Mouse (Mus musculus) MEL (cell line): ENCODE results near the gene Hes1. TPM values are rescaled to one million over a fixed set of nuclear protein-coding genes. Genes with fewer than 3 reads are reported as not detected.

Source experiments
- DNase-seq: peaks from one replicate; pipeline ENCODE4 v3.0.0; 2011; ENCODE audit warnings: low read depth, low spot score
- H3K27ac ChIP-seq: 2 replicates; pipeline ENCODE4 v1.5.1; 2012; ENCODE audit warnings: low read depth, mild to moderate bottlenecking, control low read depth, low read length, moderate library complexity; ENCODE audit not compliant: control insufficient read depth
- H3K27me3 ChIP-seq, 2 experiments: fragments of 150-350 bp in 1 of 2; sonication (generic) in 1 of 2; 2 replicates each; pipeline ENCODE4 v1.6.1; 2012; ENCODE audit warnings: low read length in 2 of 2, mild to moderate bottlenecking in 2 of 2, improper control_type of control experiment in 1 of 2, moderate library complexity in 1 of 2; ENCODE audit not compliant: insufficient read depth in 2 of 2, control insufficient read depth in 1 of 2
- H3K36me3 ChIP-seq, 2 experiments: 2 replicates each; pipeline ENCODE4 v1.6.1; 2012 to 2014; ENCODE audit warnings: low read length in 2 of 2, improper control_type of control experiment in 1 of 2, inconsistent platforms in 1 of 2, mild to moderate bottlenecking in 1 of 2; ENCODE audit not compliant: insufficient read depth in 2 of 2, control insufficient read depth in 1 of 2
- H3K4me1 ChIP-seq, 2 experiments: fragments of 150-350 bp in 1 of 2; sonication (generic) in 1 of 2; 2 replicates each; pipeline ENCODE4 v1.6.1; 2012; ENCODE audit warnings: low read length in 2 of 2, improper control_type of control experiment in 1 of 2, mild to moderate bottlenecking in 1 of 2; ENCODE audit not compliant: insufficient read depth in 2 of 2, control insufficient read depth in 1 of 2
- H3K4me3 ChIP-seq, 2 experiments: fragments of 150-350 bp in 1 of 2; sonication (generic) in 1 of 2; 2 replicates each; pipeline ENCODE4 v1.5.1; 2012; ENCODE audit warnings: low read depth in 2 of 2, low read length in 2 of 2, mild to moderate bottlenecking in 2 of 2, moderate library complexity in 2 of 2, control low read depth in 1 of 2, improper control_type of control experiment in 1 of 2; ENCODE audit not compliant: control insufficient read depth in 1 of 2, insufficient read depth in 1 of 2
- H3K79me2 ChIP-seq: 2 replicates; pipeline ENCODE4 v1.6.1; 2012; ENCODE audit warnings: mild to moderate bottlenecking, low read length, moderate library complexity; ENCODE audit not compliant: control insufficient read depth, poor library complexity, insufficient read depth
- H3K9ac ChIP-seq: 2 replicates; pipeline ENCODE4 v1.6.1; 2012; ENCODE audit warnings: low read depth, mild to moderate bottlenecking, control low read depth, low read length, moderate library complexity; ENCODE audit not compliant: control insufficient read depth, poor library complexity, severe bottlenecking
- H3K9me3 ChIP-seq: fragments of 150-350 bp; sonication (generic); replicated peaks from 2 replicates; pipeline ENCODE4 v1.6.1; 2012; ENCODE audit warnings: mild to moderate bottlenecking, low read length, improper control_type of control experiment, moderate library complexity; ENCODE audit not compliant: insufficient read depth
- BHLHE40 ChIP-seq: IDR thresholded peaks from 2 replicates; pipeline ENCODE4 v1.6.1; 2012; ENCODE audit warnings: low read depth, mild to moderate bottlenecking, inconsistent platforms, low read length, improper control_type of control experiment, borderline replicate concordance
- CHD2 ChIP-seq: IDR thresholded peaks from 2 replicates; pipeline ENCODE4 v1.6.1; 2011; ENCODE audit warnings: low read length, improper control_type of control experiment
- CTCF ChIP-seq, 3 experiments: IDR thresholded peaks in 2 of 3; conservative IDR thresholded peaks in 1 of 3; 2 replicates each; pipeline ENCODE4 v1.5.1; 2011 to 2012; ENCODE audit warnings: low read length in 3 of 3, low read depth in 2 of 3, mild to moderate bottlenecking in 2 of 3, improper control_type of control experiment in 1 of 3, inconsistent platforms in 1 of 3, mixed read lengths in 1 of 3, moderate library complexity in 1 of 3; ENCODE audit not compliant: control insufficient read depth in 1 of 3, insufficient read depth in 1 of 3, poor library complexity in 1 of 3, severe bottlenecking in 1 of 3
- E2F4 ChIP-seq: IDR thresholded peaks from 2 replicates; pipeline ENCODE4 v1.6.1; 2011; ENCODE audit warnings: low read depth, low read length, improper control_type of control experiment, borderline replicate concordance
- EP300 ChIP-seq, 2 experiments: IDR thresholded peaks; 2 replicates each; pipeline ENCODE4 v1.6.1; 2011; ENCODE audit warnings: improper control_type of control experiment in 2 of 2, low read length in 2 of 2, low read depth in 1 of 2, mild to moderate bottlenecking in 1 of 2
- GATA1 ChIP-seq: IDR thresholded peaks from 2 replicates; pipeline ENCODE4 v1.6.1; 2011; ENCODE audit warnings: low read depth, low read length, improper control_type of control experiment
- HCFC1 ChIP-seq: IDR thresholded peaks from 2 replicates; pipeline ENCODE4 v1.6.1; 2012; ENCODE audit warnings: low read depth, mild to moderate bottlenecking, inconsistent platforms, low read length, improper control_type of control experiment, moderate library complexity
- KAT2A ChIP-seq: conservative IDR thresholded peaks from 2 replicates; pipeline ENCODE4 v1.6.1; 2012; ENCODE audit warnings: low read depth, low read length, improper control_type of control experiment, inconsistent platforms
- MAFK ChIP-seq: IDR thresholded peaks from 2 replicates; pipeline ENCODE4 v1.6.1; 2011; ENCODE audit warnings: low read depth, mild to moderate bottlenecking, low read length, improper control_type of control experiment, borderline replicate concordance
- MAX ChIP-seq: IDR thresholded peaks from 2 replicates; pipeline ENCODE4 v1.6.1; 2011; ENCODE audit warnings: low read length, improper control_type of control experiment
- MAZ ChIP-seq: IDR thresholded peaks from 2 replicates; pipeline ENCODE4 v1.6.1; 2012; ENCODE audit warnings: low read depth, mild to moderate bottlenecking, inconsistent platforms, low read length, improper control_type of control experiment
- MEF2A ChIP-seq: IDR thresholded peaks from 2 replicates; pipeline ENCODE4 v1.6.1; 2014; ENCODE audit warnings: low read depth, mild to moderate bottlenecking, inconsistent platforms, low read length, improper control_type of control experiment; ENCODE audit not compliant: poor library complexity, insufficient replicate concordance, severe bottlenecking; ENCODE audit errors: extremely low read depth
- MXI1 ChIP-seq: IDR thresholded peaks from 2 replicates; pipeline ENCODE4 v1.6.1; 2011; ENCODE audit warnings: mild to moderate bottlenecking, low read depth, low read length, improper control_type of control experiment
- NELFE ChIP-seq: IDR thresholded peaks from 2 replicates; pipeline ENCODE4 v1.6.1; 2011; ENCODE audit warnings: low read depth, low read length, improper control_type of control experiment
- RCOR1 ChIP-seq: IDR thresholded peaks from 2 replicates; pipeline ENCODE4 v1.6.1; 2012; ENCODE audit warnings: low read depth, mild to moderate bottlenecking, inconsistent platforms, low read length, improper control_type of control experiment
- TAL1 ChIP-seq: IDR thresholded peaks from 2 replicates; pipeline ENCODE4 v1.6.1; 2012; ENCODE audit warnings: mild to moderate bottlenecking, inconsistent platforms, low read length, moderate library complexity, mixed read lengths
- TBP ChIP-seq: IDR thresholded peaks from 2 replicates; pipeline ENCODE4 v1.8.0; 2011; ENCODE audit warnings: low read depth, low read length, improper control_type of control experiment
- TCF12 ChIP-seq: IDR thresholded peaks from 2 replicates; pipeline ENCODE4 v1.6.1; 2014; ENCODE audit warnings: low read depth, mild to moderate bottlenecking, inconsistent platforms, low read length, improper control_type of control experiment, moderate library complexity
- UBTF ChIP-seq: IDR thresholded peaks from 2 replicates; pipeline ENCODE4 v1.6.1; 2012; ENCODE audit warnings: low read depth, mild to moderate bottlenecking, inconsistent platforms, low read length, improper control_type of control experiment, moderate library complexity, borderline replicate concordance; ENCODE audit not compliant: insufficient read depth
- USF1 ChIP-seq: IDR thresholded peaks from 2 replicates; pipeline ENCODE4 v1.6.1; 2014; ENCODE audit warnings: low read depth, mild to moderate bottlenecking, inconsistent platforms, low read length, improper control_type of control experiment, moderate library complexity
- USF2 ChIP-seq, 2 experiments: IDR thresholded peaks; 2 replicates each; pipeline ENCODE4 v1.6.1; 2011 to 2012; ENCODE audit warnings: improper control_type of control experiment in 2 of 2, low read length in 2 of 2, borderline replicate concordance in 1 of 2, inconsistent platforms in 1 of 2, low read depth in 1 of 2, mild to moderate bottlenecking in 1 of 2; ENCODE audit not compliant: insufficient read depth in 1 of 2
- ZC3H11A ChIP-seq: IDR thresholded peaks from 2 replicates; pipeline ENCODE4 v1.6.1; 2012; ENCODE audit warnings: low read depth, mild to moderate bottlenecking, inconsistent platforms, low read length, improper control_type of control experiment
- ZKSCAN1 ChIP-seq: IDR thresholded peaks from 2 replicates; pipeline ENCODE4 v1.6.1; 2012; ENCODE audit warnings: low read depth, mild to moderate bottlenecking, inconsistent platforms, low read length, improper control_type of control experiment, moderate library complexity
- ZMIZ1 ChIP-seq: IDR thresholded peaks from 2 replicates; pipeline ENCODE4 v1.6.1; 2012; ENCODE audit warnings: low read depth, mild to moderate bottlenecking, inconsistent platforms, low read length, improper control_type of control experiment, moderate library complexity
- ZNF384 ChIP-seq: IDR thresholded peaks from 2 replicates; pipeline ENCODE4 v1.6.1; 2012; ENCODE audit warnings: low read depth, mild to moderate bottlenecking, inconsistent platforms, low read length, improper control_type of control experiment
- polyA plus RNA-seq, 2 experiments: library from polyadenylated mRNA; stranded (reverse) in 1 of 2; unstranded in 1 of 2; fragments of >175 nt in 1 of 2; fragments of >200 nt in 1 of 2; gene quantifications; 2 replicates each; pipeline versions ENCODE4 v1.2.1 to v1.2.4; 2012; ENCODE audit warnings: low replicate concordance in 2 of 2, low read depth in 1 of 2; ENCODE audit not compliant: insufficient read length in 2 of 2, insufficient read depth in 1 of 2, missing spikeins in 1 of 2
- total RNA-seq: library from RNA; depleted of rRNA; stranded (reverse); fragments of 300-350 nt; gene quantifications from 2 replicates; pipeline ENCODE4 v1.2.3, GENCODE M21; 2012

The Hes1 gene
- total and polyA plus RNA-seq, 3 experiments: 2.3 to 3.0 TPM; not detected in 1

DNA sequence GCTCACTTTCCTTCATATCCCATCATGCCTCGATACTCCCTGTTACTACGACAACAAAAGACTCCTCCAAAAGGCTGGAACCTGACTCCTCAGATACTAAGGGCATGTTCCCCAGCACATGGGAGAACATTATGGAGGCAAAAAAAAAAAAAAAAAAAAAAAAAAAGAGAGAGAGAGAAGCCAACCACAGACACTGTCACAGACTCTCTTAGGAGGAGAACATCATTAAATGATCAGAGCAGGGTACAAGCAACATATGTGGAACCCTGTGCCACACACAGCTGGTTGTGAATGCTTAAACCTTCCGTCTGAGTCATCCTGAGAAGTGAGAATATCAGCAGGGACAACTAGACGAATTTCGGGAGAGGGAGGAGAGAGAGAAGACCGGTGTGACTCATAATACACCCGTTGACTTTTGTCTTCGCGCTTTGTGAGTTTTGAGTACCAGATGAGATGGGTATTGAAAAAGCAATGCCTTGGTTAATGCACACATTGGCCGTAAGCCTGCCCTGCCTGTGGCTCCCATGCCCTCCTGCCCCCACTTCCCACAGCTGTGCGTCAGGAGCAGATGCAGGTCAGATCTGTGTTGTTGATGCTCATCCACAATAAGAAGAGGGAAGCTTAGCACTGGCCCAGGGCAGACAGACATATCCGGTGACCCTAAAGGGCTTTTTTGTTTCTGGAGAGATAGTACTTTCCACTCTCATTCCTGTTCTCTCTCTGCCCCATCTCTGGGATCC is 34.8 kb upstream of the Hes1 start:
- Histone ChIP-seq H3K79me2 (no peaks in the 10 kb centered on the region), H3K4me1 (no peaks in the 10 kb centered on the region), H3K36me3 (no peaks in the 10 kb centered on the region), H3K27me3 (peaks cover 11 to 17% of the 10 kb centered on the region in 2 experiments), H3K4me3 (no peak overlapping the region), H3K9ac (no peak overlapping the region), H3K9me3 (no peaks in the 10 kb centered on the region), H3K27ac (no peak overlapping the region)
- no peak for TF ChIP-seq USF2 (IDR thresholded peaks at IDR 0.05; ENCODE audit: borderline replicate concordance in 1 of 2, insufficient read depth in 1 of 2, low read depth in 1 of 2, low read length in 2 of 2)
- TF ChIP-seq ZMIZ1: no peak
- TF ChIP-seq ZNF384: no peak
- TF ChIP-seq CHD2: no peak
- TF ChIP-seq MAX: no peak
- TF ChIP-seq BHLHE40: no peak
- TF ChIP-seq MAFK: no peak
- no peak for TF ChIP-seq HCFC1
- no peak for TF ChIP-seq GATA1
- TF ChIP-seq MXI1: no peak
- TF ChIP-seq E2F4: no peak
- TF ChIP-seq KAT2A: no peak
- TF ChIP-seq CTCF (IDR thresholded peaks at IDR 0.05 in 2 of 3, conservative IDR thresholded peaks at IDR 0.05 in 1 of 3; ENCODE audit: control insufficient read depth in 1 of 3, insufficient read depth in 1 of 3, low read depth in 2 of 3, low read length in 3 of 3, poor library complexity in 1 of 3, severe bottlenecking in 1 of 3): no peak
- no peak for TF ChIP-seq UBTF
- no peak for TF ChIP-seq ZKSCAN1
- TF ChIP-seq TAL1: no peak
- DNase-seq: no peak

DNA sequence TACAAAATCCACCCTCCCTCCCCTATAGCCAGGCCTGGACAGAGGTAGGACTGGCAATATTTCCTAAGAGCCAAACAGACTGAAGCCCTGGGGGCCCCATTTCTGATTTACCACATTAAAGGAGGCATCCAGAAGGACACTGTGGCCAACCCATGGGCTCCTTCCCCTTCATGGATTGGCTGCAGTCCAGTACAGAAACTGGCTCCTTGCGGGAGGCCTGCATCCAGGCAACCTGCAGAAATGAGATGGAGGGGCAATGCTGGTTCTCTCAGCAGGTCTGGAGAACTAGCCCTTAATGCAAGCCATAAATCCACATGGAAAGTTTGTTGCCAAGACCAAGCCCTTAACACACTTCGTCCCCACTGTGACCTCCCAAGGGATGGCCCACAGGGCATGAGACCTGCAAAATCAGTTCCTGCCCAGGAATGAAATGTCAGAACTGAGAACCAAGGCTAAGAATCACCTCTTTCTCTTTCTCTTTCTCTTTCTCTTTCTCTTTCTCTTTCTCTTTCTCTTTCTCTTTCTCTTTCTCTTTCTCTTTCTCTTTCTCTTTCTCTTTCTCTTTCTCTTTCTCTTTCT is 31.8 kb upstream of the Hes1 start:
- DNase-seq: no peak
- Histone ChIP-seq H3K9ac (no peak overlapping the region), H3K9me3 (no peaks in the 10 kb centered on the region), H3K4me1 (peaks cover 0 to 13% of the 10 kb centered on the region in 2 experiments; a peak in 2 of 4 replicates), H3K36me3 (peaks cover 0 to 4% of the 10 kb centered on the region in 2 experiments; a peak in 1 of 4 replicates), H3K79me2 (no peaks in the 10 kb centered on the region), H3K27ac (no peak overlapping the region), H3K27me3 (peaks cover 7 to 10% of the 10 kb centered on the region in 2 experiments)
- TF ChIP-seq MXI1 (no peak), TCF12 (no peak), UBTF (no peak), MAX (no peak), ZKSCAN1 (no peak), MAZ (no peak), RCOR1 (no peak), MEF2A (no peak), CHD2 (no peak), NELFE (no peak), TBP (no peak), GATA1 (no peak), ZC3H11A (no peak), BHLHE40 (no peak), E2F4 (no peak), USF1 (no peak), EP300 (IDR thresholded peaks at IDR 0.05; ENCODE audit: low read depth in 1 of 2, low read length in 2 of 2) (no peak), CTCF (IDR thresholded peaks at IDR 0.05 in 2 of 3, conservative IDR thresholded peaks at IDR 0.05 in 1 of 3; ENCODE audit: control insufficient read depth in 1 of 3, insufficient read depth in 1 of 3, low read depth in 2 of 3, low read length in 3 of 3, poor library complexity in 1 of 3, severe bottlenecking in 1 of 3) (no peak)
- TF ChIP-seq, all 39 proteins: peak for 0
- no peak overlapping the region for H3K4me3 ChIP-seq
